Mouse (Mus musculus) MEL (cell line): ENCODE measurements around the gene Tox2. TPM values are rescaled to one million over a fixed set of nuclear protein-coding genes. Genes with fewer than 3 reads are reported as not detected.

Experiments
- DNase-seq: peaks from one replicate; pipeline ENCODE4 v3.0.0; 2011; ENCODE audit warnings: low read depth, low spot score
- H3K27ac ChIP-seq: 2 replicates; pipeline ENCODE4 v1.5.1; 2012; ENCODE audit warnings: low read depth, mild to moderate bottlenecking, control low read depth, low read length, moderate library complexity; ENCODE audit not compliant: control insufficient read depth
- H3K27me3 ChIP-seq, 2 experiments: fragments of 150-350 bp in 1 of 2; sonication (generic) in 1 of 2; 2 replicates each; pipeline ENCODE4 v1.6.1; 2012; ENCODE audit warnings: low read length in 2 of 2, mild to moderate bottlenecking in 2 of 2, improper control_type of control experiment in 1 of 2, moderate library complexity in 1 of 2; ENCODE audit not compliant: insufficient read depth in 2 of 2, control insufficient read depth in 1 of 2
- H3K36me3 ChIP-seq, 2 experiments: 2 replicates each; pipeline ENCODE4 v1.6.1; 2012 to 2014; ENCODE audit warnings: low read length in 2 of 2, improper control_type of control experiment in 1 of 2, inconsistent platforms in 1 of 2, mild to moderate bottlenecking in 1 of 2; ENCODE audit not compliant: insufficient read depth in 2 of 2, control insufficient read depth in 1 of 2
- H3K4me1 ChIP-seq, 2 experiments: fragments of 150-350 bp in 1 of 2; sonication (generic) in 1 of 2; 2 replicates each; pipeline ENCODE4 v1.6.1; 2012; ENCODE audit warnings: low read length in 2 of 2, improper control_type of control experiment in 1 of 2, mild to moderate bottlenecking in 1 of 2; ENCODE audit not compliant: insufficient read depth in 2 of 2, control insufficient read depth in 1 of 2
- H3K4me3 ChIP-seq, 2 experiments: fragments of 150-350 bp in 1 of 2; sonication (generic) in 1 of 2; 2 replicates each; pipeline ENCODE4 v1.5.1; 2012; ENCODE audit warnings: low read depth in 2 of 2, low read length in 2 of 2, mild to moderate bottlenecking in 2 of 2, moderate library complexity in 2 of 2, control low read depth in 1 of 2, improper control_type of control experiment in 1 of 2; ENCODE audit not compliant: control insufficient read depth in 1 of 2, insufficient read depth in 1 of 2
- H3K79me2 ChIP-seq: 2 replicates; pipeline ENCODE4 v1.6.1; 2012; ENCODE audit warnings: mild to moderate bottlenecking, low read length, moderate library complexity; ENCODE audit not compliant: control insufficient read depth, poor library complexity, insufficient read depth
- H3K9ac ChIP-seq: 2 replicates; pipeline ENCODE4 v1.6.1; 2012; ENCODE audit warnings: low read depth, mild to moderate bottlenecking, control low read depth, low read length, moderate library complexity; ENCODE audit not compliant: control insufficient read depth, poor library complexity, severe bottlenecking
- H3K9me3 ChIP-seq: fragments of 150-350 bp; sonication (generic); replicated peaks from 2 replicates; pipeline ENCODE4 v1.6.1; 2012; ENCODE audit warnings: mild to moderate bottlenecking, low read length, improper control_type of control experiment, moderate library complexity; ENCODE audit not compliant: insufficient read depth
- BHLHE40 ChIP-seq: IDR thresholded peaks from 2 replicates; pipeline ENCODE4 v1.6.1; 2012; ENCODE audit warnings: low read depth, mild to moderate bottlenecking, inconsistent platforms, low read length, improper control_type of control experiment, borderline replicate concordance
- CHD2 ChIP-seq: IDR thresholded peaks from 2 replicates; pipeline ENCODE4 v1.6.1; 2011; ENCODE audit warnings: low read length, improper control_type of control experiment
- CTCF ChIP-seq, 3 experiments: IDR thresholded peaks in 2 of 3; conservative IDR thresholded peaks in 1 of 3; 2 replicates each; pipeline ENCODE4 v1.5.1; 2011 to 2012; ENCODE audit warnings: low read length in 3 of 3, low read depth in 2 of 3, mild to moderate bottlenecking in 2 of 3, improper control_type of control experiment in 1 of 3, inconsistent platforms in 1 of 3, mixed read lengths in 1 of 3, moderate library complexity in 1 of 3; ENCODE audit not compliant: control insufficient read depth in 1 of 3, insufficient read depth in 1 of 3, poor library complexity in 1 of 3, severe bottlenecking in 1 of 3
- ELF1 ChIP-seq: IDR thresholded peaks from 2 replicates; pipeline ENCODE4 v1.6.1; 2014; ENCODE audit warnings: low read depth, mild to moderate bottlenecking, inconsistent platforms, low read length, improper control_type of control experiment, moderate library complexity
- GABPA ChIP-seq: IDR thresholded peaks from 2 replicates; pipeline ENCODE4 v1.6.1; 2012; ENCODE audit warnings: low read depth, mild to moderate bottlenecking, inconsistent platforms, low read length, improper control_type of control experiment, moderate library complexity
- KAT2A ChIP-seq: conservative IDR thresholded peaks from 2 replicates; pipeline ENCODE4 v1.6.1; 2012; ENCODE audit warnings: low read depth, low read length, improper control_type of control experiment, inconsistent platforms
- MAX ChIP-seq: IDR thresholded peaks from 2 replicates; pipeline ENCODE4 v1.6.1; 2011; ENCODE audit warnings: low read length, improper control_type of control experiment
- MAZ ChIP-seq: IDR thresholded peaks from 2 replicates; pipeline ENCODE4 v1.6.1; 2012; ENCODE audit warnings: low read depth, mild to moderate bottlenecking, inconsistent platforms, low read length, improper control_type of control experiment
- MXI1 ChIP-seq: IDR thresholded peaks from 2 replicates; pipeline ENCODE4 v1.6.1; 2011; ENCODE audit warnings: mild to moderate bottlenecking, low read depth, low read length, improper control_type of control experiment
- MYC ChIP-seq: IDR thresholded peaks from 2 replicates; pipeline ENCODE4 v1.6.1; 2011; ENCODE audit warnings: low read depth, mild to moderate bottlenecking, low read length, improper control_type of control experiment, moderate library complexity
- NELFE ChIP-seq: IDR thresholded peaks from 2 replicates; pipeline ENCODE4 v1.6.1; 2011; ENCODE audit warnings: low read depth, low read length, improper control_type of control experiment
- POLR2A ChIP-seq, 2 experiments: IDR thresholded peaks; 2 replicates each; pipeline ENCODE4 v1.6.1; 2011 to 2012; ENCODE audit warnings: low read length in 2 of 2, mild to moderate bottlenecking in 2 of 2, control low read depth in 1 of 2, improper control_type of control experiment in 1 of 2, low read depth in 1 of 2, moderate library complexity in 1 of 2; ENCODE audit not compliant: control insufficient read depth in 1 of 2, insufficient read depth in 1 of 2, poor library complexity in 1 of 2
- TBP ChIP-seq: IDR thresholded peaks from 2 replicates; pipeline ENCODE4 v1.8.0; 2011; ENCODE audit warnings: low read depth, low read length, improper control_type of control experiment
- TCF12 ChIP-seq: IDR thresholded peaks from 2 replicates; pipeline ENCODE4 v1.6.1; 2014; ENCODE audit warnings: low read depth, mild to moderate bottlenecking, inconsistent platforms, low read length, improper control_type of control experiment, moderate library complexity
- UBTF ChIP-seq: IDR thresholded peaks from 2 replicates; pipeline ENCODE4 v1.6.1; 2012; ENCODE audit warnings: low read depth, mild to moderate bottlenecking, inconsistent platforms, low read length, improper control_type of control experiment, moderate library complexity, borderline replicate concordance; ENCODE audit not compliant: insufficient read depth
- USF1 ChIP-seq: IDR thresholded peaks from 2 replicates; pipeline ENCODE4 v1.6.1; 2014; ENCODE audit warnings: low read depth, mild to moderate bottlenecking, inconsistent platforms, low read length, improper control_type of control experiment, moderate library complexity
- USF2 ChIP-seq, 2 experiments: IDR thresholded peaks; 2 replicates each; pipeline ENCODE4 v1.6.1; 2011 to 2012; ENCODE audit warnings: improper control_type of control experiment in 2 of 2, low read length in 2 of 2, borderline replicate concordance in 1 of 2, inconsistent platforms in 1 of 2, low read depth in 1 of 2, mild to moderate bottlenecking in 1 of 2; ENCODE audit not compliant: insufficient read depth in 1 of 2
- ZMIZ1 ChIP-seq: IDR thresholded peaks from 2 replicates; pipeline ENCODE4 v1.6.1; 2012; ENCODE audit warnings: low read depth, mild to moderate bottlenecking, inconsistent platforms, low read length, improper control_type of control experiment, moderate library complexity
- ZNF384 ChIP-seq: IDR thresholded peaks from 2 replicates; pipeline ENCODE4 v1.6.1; 2012; ENCODE audit warnings: low read depth, mild to moderate bottlenecking, inconsistent platforms, low read length, improper control_type of control experiment
- polyA plus RNA-seq, 2 experiments: library from polyadenylated mRNA; stranded (reverse) in 1 of 2; unstranded in 1 of 2; fragments of >175 nt in 1 of 2; fragments of >200 nt in 1 of 2; gene quantifications; 2 replicates each; pipeline versions ENCODE4 v1.2.1 to v1.2.4; 2012; ENCODE audit warnings: low replicate concordance in 2 of 2, low read depth in 1 of 2; ENCODE audit not compliant: insufficient read length in 2 of 2, insufficient read depth in 1 of 2, missing spikeins in 1 of 2
- total RNA-seq: library from RNA; depleted of rRNA; stranded (reverse); fragments of 300-350 nt; gene quantifications from 2 replicates; pipeline ENCODE4 v1.2.3, GENCODE M21; 2012; rRNA removed

Gene Tox2
- total RNA-seq (not detected in 2 replicates), polyA plus RNA-seq (not detected)

- no peak for DNase-seq
- no peak within 1 kb of the TSS for H3K4me3 ChIP-seq
- no peak for TF ChIP-seq POLR2A (IDR thresholded peaks at IDR 0.05; ENCODE audit: control insufficient read depth in 1 of 2, insufficient read depth in 1 of 2, low read depth in 1 of 2, low read length in 2 of 2, poor library complexity in 1 of 2)
- no peak for TF ChIP-seq CTCF (IDR thresholded peaks at IDR 0.05 in 2 of 3, conservative IDR thresholded peaks at IDR 0.05 in 1 of 3; ENCODE audit: control insufficient read depth in 1 of 3, insufficient read depth in 1 of 3, low read depth in 2 of 3, low read length in 3 of 3, poor library complexity in 1 of 3, severe bottlenecking in 1 of 3)
- no peak for TF ChIP-seq ZMIZ1
- no peak for TF ChIP-seq MAX
- TF ChIP-seq TCF12: no peak
- no peak for TF ChIP-seq ELF1
- TF ChIP-seq MXI1: no peak
- TF ChIP-seq BHLHE40: no peak
Observed at GRCm38 (mm10) chr2:163202884-163203634, at the start of gene Tox2. Tox2 (plus strand) TSS chr2:163203125.

GRCm38 (mm10) chr2:163154673-163155072 lies 48.3 kb upstream of the Tox2 start:
- Histone ChIP-seq H3K4me1 (no peaks in the 10 kb centered on the region), H3K9ac (no peak overlapping the region), H3K79me2 (no peaks in the 10 kb centered on the region), H3K27me3 (no peaks in the 10 kb centered on the region), H3K4me3 (no peak overlapping the region), H3K36me3 (no peaks in the 10 kb centered on the region), H3K27ac (no peak overlapping the region)
- DNase-seq: no peak
- TF ChIP-seq CTCF (IDR thresholded peaks at IDR 0.05 in 2 of 3, conservative IDR thresholded peaks at IDR 0.05 in 1 of 3; ENCODE audit: control insufficient read depth in 1 of 3, insufficient read depth in 1 of 3, low read depth in 2 of 3, low read length in 3 of 3, poor library complexity in 1 of 3, severe bottlenecking in 1 of 3) (no peak), USF1 (no peak), MYC (no peak), BHLHE40 (no peak), UBTF (no peak), NELFE (no peak), ZMIZ1 (no peak), GABPA (no peak), TBP (no peak), KAT2A (no peak), USF2 (IDR thresholded peaks at IDR 0.05; ENCODE audit: borderline replicate concordance in 1 of 2, insufficient read depth in 1 of 2, low read depth in 1 of 2, low read length in 2 of 2) (no peak), CHD2 (no peak), ZNF384 (no peak), MAZ (no peak)
- TF ChIP-seq, all 39 proteins: peak for 0
- H3K9me3 ChIP-seq: no peaks in the 10 kb centered on the region

More at GRCm38 (mm10) chr2:163202884-163203634, at the start of gene Tox2:
- Histone ChIP-seq H3K4me1 (no peaks in the 10 kb centered on the region), H3K36me3 (no peaks in the 10 kb centered on the region), H3K9me3 (no peaks in the 10 kb centered on the region), H3K27me3 (no peaks in the 10 kb centered on the region), H3K27ac (no peak within 1 kb of the TSS), H3K9ac (no peak within 1 kb of the TSS), H3K79me2 (no peaks in the 10 kb centered on the region)
